Mouse (Mus musculus): Measurements from ENCODE around the gene Abca6.

DNA sequence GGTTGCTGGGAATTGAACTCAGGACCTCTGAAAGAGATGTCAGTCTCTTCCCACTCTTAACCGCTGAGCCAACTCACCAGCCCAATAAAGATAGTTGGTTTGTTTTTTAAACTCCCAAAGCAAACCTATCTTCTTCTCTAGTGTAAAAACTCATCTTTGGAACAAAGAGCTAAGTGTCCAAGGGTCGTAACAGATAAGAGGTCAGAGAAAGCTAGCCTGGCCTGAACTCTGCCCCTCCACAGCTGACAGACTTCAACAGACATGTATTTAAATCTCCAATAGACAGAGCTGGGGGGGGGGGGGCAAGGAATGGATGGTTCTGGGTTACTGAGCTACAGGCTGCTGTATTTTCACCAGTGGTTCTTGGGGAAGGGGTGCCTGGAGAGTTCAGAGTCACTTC lies 14.1 kb downstream of the Abca6 start:
- TF ChIP-seq CTCF (IDR thresholded peaks at IDR 0.05; ENCODE audit: borderline replicate concordance, insufficient read depth, low read depth, low read length): no peak
- TF ChIP-seq POLR2A (IDR thresholded peaks at IDR 0.05; ENCODE audit: borderline replicate concordance, insufficient read depth, low read length): no peak

All from cerebellum, adult 2 months (tissue).